Mouse (Mus musculus): ENCODE results near the gene Ppil3.

Gene Ppil3

GRCm38 (mm10) chr1:58445143-58445722 is at the start of gene Ppil3, which contains the start of gene Nif3l1:
Ppil3 (minus strand) TSS chr1:58445486.
Nif3l1 (plus strand) TSS chr1:58445151.
- DNase-seq = peak; percentile 89

- no peak for DNase-seq
Measured at GRCm38 (mm10) chr1:58482647-58483046, 37.4 kb upstream of the Ppil3 start.

- no peak for DNase-seq
Measured at GRCm38 (mm10) chr1:58475662-58476061, 30.4 kb upstream of the Ppil3 start.

GRCm38 (mm10) chr1:58465561-58465960 is 20.3 kb upstream of the Ppil3 start:
- no peak for DNase-seq

DNA sequence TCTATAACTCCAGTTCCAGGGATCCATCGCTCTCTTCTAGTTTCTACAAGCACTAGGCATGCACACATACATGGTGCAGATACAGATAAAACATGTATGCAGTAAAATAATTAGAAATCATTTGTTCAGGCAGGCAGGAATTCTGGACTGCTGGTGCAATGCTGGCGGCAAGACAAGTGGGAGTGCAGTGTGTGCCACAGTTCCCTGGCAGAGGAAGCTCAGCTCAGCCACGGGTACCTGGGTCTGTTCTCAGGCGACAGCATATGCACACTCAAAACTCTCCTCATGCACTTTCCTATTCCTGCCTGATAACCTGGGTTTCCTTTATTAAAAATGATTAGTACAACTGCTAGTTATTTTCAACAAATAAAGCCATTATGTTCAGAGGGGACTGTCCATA is 19.8 kb upstream of the Ppil3 start:
- DNase-seq = no peak

- no peak for DNase-seq
Measured at GRCm38 (mm10) chr1:58463935-58464334, 18.6 kb upstream of the Ppil3 start.

- no peak for DNase-seq
Measured at GRCm38 (mm10) chr1:58460566-58460965, 15.3 kb upstream of the Ppil3 start.

GRCm38 (mm10) chr1:58458867-58459266 is 13.6 kb upstream of the Ppil3 start:
- no peak for DNase-seq

- no peak for DNase-seq
Measured at GRCm38 (mm10) chr1:58458175-58458574, 12.9 kb upstream of the Ppil3 start.

DNA sequence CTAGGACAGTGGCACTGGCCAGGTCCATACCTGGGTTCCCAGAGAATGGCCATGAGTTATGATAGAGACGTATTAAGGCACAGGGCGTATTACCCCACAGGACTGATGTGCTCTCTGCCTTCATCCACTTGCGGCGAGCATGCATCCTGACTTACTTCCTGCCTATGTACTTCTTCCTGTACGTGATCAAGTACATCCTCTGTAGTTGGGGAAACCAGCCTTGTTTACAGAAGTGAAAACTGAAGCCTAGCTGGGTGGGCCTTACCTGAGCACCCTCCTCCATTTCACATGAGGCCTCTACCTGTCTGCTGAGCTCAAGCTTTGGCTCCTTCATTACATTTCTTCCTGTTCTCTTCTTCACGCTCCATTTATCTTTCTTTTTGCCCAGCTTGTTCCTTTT is 9.0 kb upstream of the Ppil3 start:
- no peak for DNase-seq

DNA sequence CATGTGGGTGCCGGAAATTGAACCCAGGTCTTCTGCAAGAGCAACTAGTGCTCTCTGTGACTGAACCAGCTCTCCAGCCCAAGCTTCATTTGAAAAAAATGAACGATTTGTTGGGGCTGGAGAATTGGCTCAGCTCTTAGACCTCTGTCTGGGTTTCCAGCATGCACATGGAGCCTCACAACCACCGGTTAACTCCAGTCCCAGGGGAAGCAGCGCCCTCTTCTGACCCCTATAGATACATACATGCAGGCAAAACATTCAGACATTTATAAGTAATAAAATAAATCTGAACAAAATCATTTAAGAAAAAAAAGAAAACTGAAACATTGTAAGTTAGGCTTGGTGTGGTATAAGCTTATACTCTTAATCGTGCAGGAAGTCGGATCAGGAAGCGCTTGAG is 3.1 kb upstream of the Ppil3 start:
- DNase-seq = no peak

DNA sequence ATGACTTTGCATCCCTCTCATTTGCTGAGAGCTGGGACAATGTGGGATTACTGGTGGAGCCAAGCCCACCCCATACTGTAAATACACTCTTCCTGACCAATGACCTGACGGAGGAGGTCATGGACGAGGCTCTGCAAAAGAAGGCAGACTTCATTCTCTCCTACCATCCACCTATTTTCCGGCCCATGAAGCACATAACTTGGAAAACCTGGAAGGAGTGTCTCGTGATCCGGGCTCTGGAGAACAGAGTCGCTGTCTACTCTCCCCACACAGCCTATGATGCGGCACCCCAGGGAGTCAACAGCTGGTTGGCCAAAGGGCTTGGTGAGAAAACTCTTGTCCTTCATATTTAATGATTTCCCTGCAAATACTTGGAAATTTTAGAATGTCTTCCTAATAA is 2.5 kb upstream of the Ppil3 start:
- DNase-seq = peak; percentile 12

- DNase-seq = no peak
Measured at GRCm38 (mm10) chr1:58445861-58446260, 575 bp upstream of the Ppil3 start.

- DNase-seq = no peak
Measured at GRCm38 (mm10) chr1:58444691-58445090, 595 bp downstream of the Ppil3 start.

DNA sequence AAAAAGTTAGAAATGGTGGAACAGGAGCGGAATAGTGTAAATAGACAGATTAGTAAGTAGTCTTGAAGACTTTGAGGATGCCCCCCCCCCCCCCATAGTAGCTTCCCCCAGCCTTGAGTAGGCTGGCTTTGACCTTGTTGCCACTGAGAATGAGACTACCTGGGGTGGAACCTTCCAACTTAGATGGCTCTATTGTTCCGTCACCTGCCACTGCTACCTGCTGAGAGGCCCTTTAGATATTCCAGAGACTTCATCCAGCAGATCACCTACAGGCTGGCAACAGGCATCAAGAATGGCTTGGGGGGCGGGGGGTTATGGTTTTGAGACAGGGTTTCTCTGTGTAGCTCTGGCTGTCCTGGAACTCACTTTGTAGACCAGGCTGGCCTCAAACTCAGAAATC is 20.7 kb downstream of the Ppil3 start:
- DNase-seq = no peak

DNA sequence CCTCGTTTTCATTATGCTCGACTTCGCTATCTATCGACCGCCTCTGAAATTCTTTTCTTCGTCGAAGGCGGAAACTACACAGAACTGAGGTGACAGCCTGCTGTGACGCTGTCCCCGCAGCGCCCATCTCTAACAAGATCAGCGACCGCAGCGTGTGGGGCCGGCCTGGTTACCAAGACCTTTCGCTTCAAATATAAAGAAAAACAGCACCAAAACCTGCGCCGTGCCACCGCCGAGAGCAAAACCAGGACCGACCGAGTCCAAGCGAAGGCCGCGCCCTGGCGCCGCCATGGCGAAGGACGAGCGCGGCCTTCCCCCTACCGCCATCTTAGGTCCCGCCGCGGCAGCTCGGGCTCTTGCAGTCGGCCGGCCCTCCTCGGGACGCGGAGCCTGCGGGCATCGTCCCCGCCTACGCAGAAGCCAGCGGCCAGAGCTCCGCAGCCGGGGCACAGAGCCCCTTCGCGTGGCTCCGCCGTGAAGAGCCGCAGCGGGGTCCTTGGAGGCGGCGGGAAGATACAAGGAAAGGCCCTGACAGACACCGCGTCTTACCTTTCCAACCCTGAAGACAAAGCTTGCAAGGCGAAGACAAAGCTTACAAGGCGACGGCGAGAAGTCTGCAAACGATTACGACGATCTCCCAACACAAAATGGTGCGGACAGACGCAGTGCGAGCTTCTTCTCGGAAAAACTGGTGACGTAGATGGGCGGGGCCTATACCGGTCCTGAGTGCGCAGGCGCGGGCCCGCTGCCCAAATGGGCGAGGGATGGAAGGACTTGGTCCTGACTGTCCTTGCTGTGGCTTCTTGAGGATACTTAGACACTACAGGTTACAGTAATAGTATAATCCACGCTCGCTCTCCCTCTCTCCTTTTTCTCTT is 21.7 kb downstream of the Ppil3 start, which contains the start of gene Clk1:
Clk1 (minus strand) TSS at position 696 of the 878 bp plus-strand sequence.
- peak; percentile 99 for DNase-seq

GRCm38 (mm10) chr1:58422879-58423278 is 22.4 kb downstream of the Ppil3 start:
- peak; percentile 40 for DNase-seq

GRCm38 (mm10) chr1:58420961-58421360 is 24.3 kb downstream of the Ppil3 start:
- no peak for DNase-seq

DNA sequence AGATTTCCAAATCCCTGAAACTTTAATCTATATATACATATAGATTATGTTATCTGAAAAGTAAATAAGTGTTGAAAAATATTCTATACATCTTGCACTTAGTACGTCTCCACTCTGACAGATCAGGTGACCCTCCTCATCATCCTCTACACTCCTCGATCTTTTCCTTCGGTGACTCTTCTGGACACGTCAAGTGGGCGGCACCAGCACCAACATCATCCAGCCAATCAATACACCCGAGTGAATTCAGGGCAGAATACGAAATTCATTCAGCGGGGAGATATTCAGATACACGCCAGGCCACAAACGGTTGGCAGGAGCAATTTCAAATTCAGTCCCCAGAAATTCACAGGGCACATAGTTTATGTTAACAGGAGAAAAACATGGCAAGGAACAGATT is 25.3 kb downstream of the Ppil3 start:
- DNase-seq = no peak

DNA sequence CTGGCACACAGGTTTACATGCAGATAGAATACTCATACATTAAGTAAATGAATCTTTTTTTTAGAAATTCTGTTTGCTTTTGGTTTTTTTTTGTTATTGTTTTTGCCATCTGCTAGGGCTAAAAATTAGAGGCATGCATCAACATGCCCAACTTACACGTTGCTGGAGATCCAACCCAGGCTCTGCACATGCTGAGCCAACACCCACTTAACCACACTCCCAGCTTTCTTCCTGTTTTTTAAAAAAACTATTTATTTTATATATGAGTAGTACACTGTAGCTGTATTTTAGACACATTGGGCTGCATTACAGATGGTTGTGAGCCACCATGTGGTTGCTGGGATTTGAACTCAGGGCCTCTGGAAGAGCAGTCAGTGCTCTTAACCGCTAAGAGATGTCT is 29.2 kb downstream of the Ppil3 start:
- no peak for DNase-seq

DNA sequence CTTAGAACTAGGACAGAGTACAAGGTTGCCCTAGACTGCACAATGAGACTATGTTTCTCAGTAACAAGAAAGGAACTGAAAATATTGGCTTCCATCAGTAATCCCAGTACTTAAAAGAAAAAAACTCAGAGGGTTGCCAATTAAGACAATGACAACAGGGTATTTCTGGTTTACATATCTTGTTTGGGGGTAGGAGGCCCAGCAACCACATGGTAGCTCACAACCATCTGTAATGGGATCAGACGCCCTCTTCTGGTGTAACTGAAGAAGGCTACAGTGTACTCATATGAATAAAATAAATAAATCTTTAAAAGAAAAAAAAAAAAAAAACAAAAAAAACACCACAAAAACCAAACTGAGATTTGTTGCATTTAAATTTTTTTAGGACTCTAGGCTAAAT is 29.8 kb downstream of the Ppil3 start:
- DNase-seq = no peak

DNA sequence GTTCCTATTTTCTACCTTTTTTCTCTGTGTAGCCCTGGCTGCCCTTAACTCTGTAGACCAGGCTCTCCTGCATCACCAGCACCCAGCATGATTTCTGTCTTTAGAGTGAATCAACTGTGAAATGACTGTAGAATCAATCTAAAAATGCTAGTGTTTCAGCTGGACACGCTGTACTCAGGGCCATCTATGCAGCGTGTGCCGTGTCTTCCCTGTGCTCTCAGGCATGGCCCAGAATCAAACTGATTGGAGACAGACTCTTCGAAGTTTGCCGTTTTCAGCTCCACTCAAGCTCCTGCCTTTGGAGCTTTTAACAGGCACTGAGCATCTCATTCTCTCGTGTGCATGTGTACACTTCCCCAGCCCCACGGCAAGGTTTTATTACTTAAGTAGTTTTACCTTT is 34.5 kb downstream of the Ppil3 start:
- DNase-seq = no peak

DNA sequence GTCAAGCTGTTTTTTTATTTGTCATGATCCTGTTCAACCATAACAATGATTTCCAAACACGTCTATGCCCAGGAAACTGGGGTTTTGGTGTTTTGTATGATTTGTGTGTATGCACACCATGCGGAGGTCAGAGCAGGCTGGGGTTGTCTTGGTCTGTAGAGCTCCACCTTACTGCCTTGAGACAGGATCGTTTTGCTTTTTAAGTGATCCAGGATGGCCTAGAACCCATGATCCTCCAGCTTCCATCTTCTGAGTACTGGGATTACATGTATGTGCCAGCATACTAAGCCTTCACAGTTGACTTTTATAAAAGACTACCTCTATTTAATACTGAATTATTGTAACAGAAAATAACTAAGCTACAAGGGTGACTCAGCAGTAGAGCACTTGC is 35.1 kb downstream of the Ppil3 start:
- DNase-seq = no peak

GRCm38 (mm10) chr1:58409553-58410197 is 35.6 kb downstream of the Ppil3 start:
- DNase-seq = no peak

Data from kidney, adult 18-20 months (tissue).